Mouse (Mus musculus): ENCODE data around the gene Lamc3.

DNA sequence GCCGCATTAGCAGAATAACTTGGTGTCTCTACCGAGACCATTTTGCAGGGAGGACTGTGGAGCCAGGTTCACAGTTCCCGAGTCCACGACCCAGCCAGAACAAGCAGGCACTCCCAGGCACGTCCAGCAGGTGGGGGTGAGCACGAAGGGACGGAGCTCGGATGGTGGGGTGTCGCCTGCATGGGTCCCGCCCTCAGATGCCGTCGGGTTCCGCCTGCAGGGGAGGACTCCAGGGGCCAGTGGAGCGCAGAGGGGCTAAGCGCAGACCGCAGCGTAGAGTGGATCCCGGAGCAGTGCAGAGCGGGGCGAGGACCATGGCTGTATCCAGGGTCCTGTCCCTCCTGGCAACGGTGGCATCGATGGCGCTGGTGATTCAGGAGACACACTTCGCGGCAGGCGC, at the start of gene Lamc3:
- peak; percentile 73 for TF ChIP-seq CTCF (IDR thresholded peaks at IDR 0.05; ENCODE audit: low read depth)
- TF ChIP-seq EP300 (IDR thresholded peaks at IDR 0.05; ENCODE audit: low read depth) = no peak

Measured in liver, postnatal 0 days (tissue).